Mouse (Mus musculus) kidney, embryonic 14.5 days (tissue): ENCODE data around the gene Dnajc4. TPM values are rescaled to one million over a fixed set of nuclear protein-coding genes. Genes with fewer than 3 reads are reported as not detected.

ENCODE experiments used
- polyA plus RNA-seq: library from polyadenylated mRNA; unstranded; fragments of >200 nt; fragmentation: Nextera tagmentation; extraction: Ambion mirVana; gene quantifications from 2 replicates; pipeline ENCODE4 v1.2.1, GENCODE M21; 2014

Dnajc4 gene
- polyA plus RNA-seq, 1 experiment from 2014 or later: 24.0 TPM

Other genes with a start within 250 kb of the Dnajc4 start
- 11.8 and 15.1 TPM in 2 replicates for gene Rps6ka4, start 151.9 kb downstream of the Dnajc4 start, polyA plus RNA-seq
- gene Ccdc88b, start 134.4 kb downstream of the Dnajc4 start, polyA plus RNA-seq: 0.30 and 0.51 TPM in 2 replicates
- 164 and 181 TPM in 2 replicates for gene Trmt112, start 82.9 kb downstream of the Dnajc4 start, polyA plus RNA-seq
- gene Prdx5, start 82.5 kb downstream of the Dnajc4 start, polyA plus RNA-seq: 177 and 235 TPM in 2 replicates
- 5.2 and 9.0 TPM in 2 replicates for gene Esrra, start 70.8 kb downstream of the Dnajc4 start, polyA plus RNA-seq
- gene Catsperz, start 67.2 kb downstream of the Dnajc4 start, polyA plus RNA-seq: 2.1 and 3.8 TPM in 2 replicates
- gene Kcnk4, start 58.1 kb downstream of the Dnajc4 start, polyA plus RNA-seq: 0.12 and 0.51 TPM in 2 replicates
- gene Bad, start 50.7 kb downstream of the Dnajc4 start, polyA plus RNA-seq: 65.5 and 70.9 TPM in 2 replicates
- gene Gpr137, start 50.1 kb downstream of the Dnajc4 start, polyA plus RNA-seq: 23.3 and 27.4 TPM in 2 replicates
- gene Ppp1r14b, start 17.6 kb downstream of the Dnajc4 start, polyA plus RNA-seq: 202 and 254 TPM in 2 replicates
- 24.4 and 38.9 TPM in 2 replicates for gene Plcb3, start 16.1 kb downstream of the Dnajc4 start, polyA plus RNA-seq
- 89.7 and 118 TPM in 2 replicates for gene Fkbp2, start 12.1 kb downstream of the Dnajc4 start, polyA plus RNA-seq
- gene Vegfb, start 4.9 kb downstream of the Dnajc4 start, polyA plus RNA-seq: 38.2 and 39.8 TPM in 2 replicates
- 20.4 and 22.2 TPM in 2 replicates for gene Nudt22, start 3.5 kb upstream of the Dnajc4 start, polyA plus RNA-seq
- gene Trpt1, start 3.6 kb upstream of the Dnajc4 start, polyA plus RNA-seq: 9.7 and 12.1 TPM in 2 replicates
- gene Fermt3, start 26.9 kb upstream of the Dnajc4 start, polyA plus RNA-seq: 3.6 and 4.9 TPM in 2 replicates
- 223 and 304 TPM in 2 replicates for gene Stip1, start 47.4 kb upstream of the Dnajc4 start, polyA plus RNA-seq
- 9.9 and 10.7 TPM in 2 replicates for gene Macrod1, start 64.2 kb upstream of the Dnajc4 start, polyA plus RNA-seq
- 3.0 and 5.5 TPM in 2 replicates for gene Flrt1, start 113.2 kb upstream of the Dnajc4 start, polyA plus RNA-seq
- gene Otub1, start 213.7 kb upstream of the Dnajc4 start, polyA plus RNA-seq: 237 and 255 TPM in 2 replicates
- gene Cox8a, start 225.0 kb upstream of the Dnajc4 start, polyA plus RNA-seq: 1,171 and 1,487 TPM in 2 replicates
- gene Naa40, start 248.6 kb upstream of the Dnajc4 start, polyA plus RNA-seq: 57.8 and 90.7 TPM in 2 replicates